Mouse (Mus musculus) midbrain, postnatal 0 days (tissue): ENCODE measurements at regions not wholly inside any gene's neighbourhood (a gene's known extent, or its start where the extent isn't known, plus 50 kb on each side); places are given as distances from the start of the nearest gene placed in this dataset.
A peak's percentile ranks its signal among the peaks of the same experiment; 100 is the strongest.
"Not testable (repeated sequence)": the region's sequence is repeated elsewhere in the genome, so short reads cannot be mapped to it uniquely, and the experiment has no call there.

Experiments
- ATAC-seq: fragments of 200-750 bp; cut with Nextera tagmentation; 2 replicates; pipeline ENCODE4 v1.8.0; 2017; ENCODE audit warnings: moderate number of reproducible peaks, mild to moderate bottlenecking, moderate TSS enrichment, moderate library complexity; ENCODE audit not compliant: low FRiP score
- DNase-seq: peaks from one replicate; pipeline ENCODE4 v3.0.0-alpha.2; 2015; ENCODE audit warnings: low spot score
- H3K27ac ChIP-seq: fragments of 300-500 bp; sonication (generic); 2 replicates; pipeline ENCODE4 v1.5.1; 2014; ENCODE audit warnings: low read depth, mild to moderate bottlenecking, low read length, mixed read lengths
- H3K27me3 ChIP-seq: fragments of 300-500 bp; sonication (generic); 2 replicates; pipeline ENCODE4 v1.6.1; 2014; ENCODE audit warnings: low read length, control low read depth, mixed read lengths; ENCODE audit not compliant: insufficient read depth
- H3K36me3 ChIP-seq: fragments of 300-500 bp; sonication (generic); 2 replicates; pipeline ENCODE4 v1.6.1; 2014; ENCODE audit warnings: low read length, control low read depth, mixed read lengths; ENCODE audit not compliant: insufficient read depth
- H3K4me1 ChIP-seq: fragments of 300-500 bp; sonication (generic); 2 replicates; pipeline ENCODE4 v1.6.1; 2014; ENCODE audit warnings: mild to moderate bottlenecking, control low read depth, antibody characterized with exemption, low read length, mixed read lengths; ENCODE audit not compliant: insufficient read depth
- H3K4me2 ChIP-seq: fragments of 300-500 bp; sonication (generic); 2 replicates; pipeline ENCODE4 v1.6.1; 2014; ENCODE audit warnings: low read depth, mild to moderate bottlenecking, low read length, mixed read lengths; ENCODE audit not compliant: poor library complexity, severe bottlenecking
- H3K4me3 ChIP-seq: fragments of 300-500 bp; sonication (generic); 2 replicates; pipeline ENCODE4 v1.5.1; 2014; ENCODE audit warnings: low read depth, mild to moderate bottlenecking, low read length, moderate library complexity
- H3K9ac ChIP-seq: fragments of 300-500 bp; sonication (generic); replicated peaks from 2 replicates; pipeline ENCODE4 v1.6.1; 2014; ENCODE audit warnings: mild to moderate bottlenecking, low read length, moderate library complexity, mixed read lengths; ENCODE audit not compliant: poor library complexity, severe bottlenecking
- H3K9me3 ChIP-seq: fragments of 300-500 bp; sonication (generic); 2 replicates; pipeline ENCODE4 v1.6.1; 2016; ENCODE audit warnings: low read length, control low read depth
- CTCF ChIP-seq: IDR thresholded peaks from 2 replicates; pipeline ENCODE4 v1.5.1; 2016; ENCODE audit warnings: antibody characterized with exemption, mild to moderate bottlenecking
- WGBS: fragments of 180-500 bp; shearing (Covaris S2); extraction: QIAGEN DNeasy Blood & Tissue Kit; methylation state at CpG from one replicate; pipeline ENCODE4 v1.1.7; 2014; 5-methylcytosine and 5-hydroxymethylcytosine counted together

- 64% methylated on average over 4 of the region's 4 CpGs for WGBS
- no peak for ATAC-seq
- no peaks in the 10 kb centered on the region for H3K9me3 ChIP-seq
- no peaks in the 10 kb centered on the region for H3K36me3 ChIP-seq
- H3K4me2 ChIP-seq, result no peak overlapping the region
- no peak overlapping the region for H3K4me3 ChIP-seq
- peak; percentile 25 for DNase-seq
- H3K27ac ChIP-seq, result no peak overlapping the region
- H3K27me3 ChIP-seq, result no peaks in the 10 kb centered on the region
- H3K9ac ChIP-seq, result no peak overlapping the region
- no peak for TF ChIP-seq CTCF
- H3K4me1 ChIP-seq, result no peaks in the 10 kb centered on the region
These were observed 816.6 kb downstream of the Triml1 start for GRCm38 (mm10) chr8:42324663-42325062.

GRCm38 (mm10) chr8:42322862-42323261 lies 818.4 kb downstream of the Triml1 start:
- H3K27me3 ChIP-seq, result no peaks in the 10 kb centered on the region
- TF ChIP-seq CTCF, result no peak
- H3K9ac ChIP-seq, result no peak overlapping the region

GRCm38 (mm10) chr8:42311060-42311459 lies 830.2 kb downstream of the Triml1 start:
- DNase-seq (no peak), ATAC-seq (no peak)
- Histone ChIP-seq H3K9ac (no peak overlapping the region), H3K9me3 (no peaks in the 10 kb centered on the region), H3K4me1 (no peaks in the 10 kb centered on the region), H3K27me3 (no peaks in the 10 kb centered on the region), H3K4me2 (no peak overlapping the region), H3K27ac (no peak overlapping the region), H3K36me3 (no peaks in the 10 kb centered on the region), H3K4me3 (no peak overlapping the region)
- TF ChIP-seq CTCF, result no peak
- 84% methylated on average over 1 of the region's 1 CpGs for WGBS

More at GRCm38 (mm10) chr8:42322862-42323261, 818.4 kb downstream of the Triml1 start:
- Histone ChIP-seq H3K4me1 (no peaks in the 10 kb centered on the region), H3K4me3 (no peak overlapping the region), H3K27ac (no peak overlapping the region), H3K9me3 (no peaks in the 10 kb centered on the region), H3K36me3 (no peaks in the 10 kb centered on the region), H3K4me2 (no peak overlapping the region)
- DNase-seq (no peak), ATAC-seq (no peak)

- H3K9ac ChIP-seq, result no peak overlapping the region
- ATAC-seq (no peak), DNase-seq (no peak)
- H3K36me3 ChIP-seq, result no peaks in the 10 kb centered on the region
- H3K27ac ChIP-seq, result no peak overlapping the region
- H3K9me3 ChIP-seq, result no peaks in the 10 kb centered on the region
- no peak overlapping the region for H3K4me2 ChIP-seq
- H3K27me3 ChIP-seq, result no peaks in the 10 kb centered on the region
- H3K4me1 ChIP-seq, result no peaks in the 10 kb centered on the region
- H3K4me3 ChIP-seq, result no peak overlapping the region
- no peak for TF ChIP-seq CTCF
These were observed 849.9 kb downstream of the Triml1 start for GRCm38 (mm10) chr8:42291392-42291791.

- no peak for TF ChIP-seq CTCF
- Histone ChIP-seq H3K4me2 (no peak overlapping the region), H3K4me1 (no peaks in the 10 kb centered on the region), H3K4me3 (no peak overlapping the region), H3K27me3 (no peaks in the 10 kb centered on the region), H3K9me3 (no peaks in the 10 kb centered on the region), H3K9ac (no peak overlapping the region), H3K36me3 (no peaks in the 10 kb centered on the region), H3K27ac (no peak overlapping the region)
- 93% methylated on average over 2 of the region's 2 CpGs for WGBS
- ATAC-seq (no peak), DNase-seq (no peak)
These were observed 859.3 kb downstream of the Triml1 start for GRCm38 (mm10) chr8:42282011-42282410.

GRCm38 (mm10) chr8:42253358-42253757 lies 836.5 kb upstream of the Frg1 start:
- H3K9me3 ChIP-seq, result no peaks in the 10 kb centered on the region
- H3K9ac ChIP-seq, result no peak overlapping the region
- WGBS, result 85% methylated on average over 1 of the region's 1 CpGs
- DNase-seq, result no peak
- no peaks in the 10 kb centered on the region for H3K36me3 ChIP-seq
- no peak for TF ChIP-seq CTCF
- H3K4me2 ChIP-seq, result no peak overlapping the region
- H3K27ac ChIP-seq, result no peak overlapping the region
- no peaks in the 10 kb centered on the region for H3K4me1 ChIP-seq
- no peak overlapping the region for H3K4me3 ChIP-seq
- H3K27me3 ChIP-seq, result no peaks in the 10 kb centered on the region
- no peak for ATAC-seq

- H3K36me3 ChIP-seq, ATAC-seq, H3K27me3 ChIP-seq, H3K9me3 ChIP-seq, H3K27ac ChIP-seq, DNase-seq, H3K9ac ChIP-seq, H3K4me3 ChIP-seq, H3K4me1 ChIP-seq, H3K4me2 ChIP-seq: not testable (repeated sequence)
- WGBS, result 75% methylated on average over 1 of the region's 1 CpGs
These were observed 825.4 kb upstream of the Frg1 start for GRCm38 (mm10) chr8:42242321-42242720.
